Mouse (Mus musculus) embryonic facial prominence, embryonic 13.5 days (tissue): ENCODE data around the gene Rtl10. TPM values are rescaled to one million over a fixed set of nuclear protein-coding genes. Genes with fewer than 3 reads are reported as not detected.

ENCODE experiments used
- ATAC-seq: fragments of 200-750 bp; cut with Nextera tagmentation; 2 replicates; pipeline ENCODE4 v1.8.0; 2017; ENCODE audit warnings: low read depth; ENCODE audit not compliant: insufficient number of reproducible peaks, insufficient read depth, low FRiP score, low TSS enrichment
- H3K27ac ChIP-seq: fragments of 300-500 bp; sonication (generic); 2 replicates; pipeline ENCODE4 v1.5.1; 2015; ENCODE audit warnings: moderate library complexity, mild to moderate bottlenecking, inconsistent platforms
- H3K27me3 ChIP-seq: fragments of 300-500 bp; sonication (generic); 2 replicates; pipeline ENCODE4 v1.6.1; 2015; ENCODE audit warnings: mild to moderate bottlenecking, inconsistent platforms
- H3K36me3 ChIP-seq: fragments of 300-500 bp; sonication (generic); 2 replicates; pipeline ENCODE4 v1.6.1; 2015; ENCODE audit warnings: mild to moderate bottlenecking, inconsistent platforms
- H3K4me1 ChIP-seq: fragments of 300-500 bp; sonication (generic); 2 replicates; pipeline ENCODE4 v1.6.1; 2015; ENCODE audit warnings: inconsistent platforms
- H3K4me2 ChIP-seq: fragments of 300-500 bp; sonication (generic); 2 replicates; pipeline ENCODE4 v1.6.1; 2015; ENCODE audit warnings: moderate library complexity, mild to moderate bottlenecking, inconsistent platforms
- H3K4me3 ChIP-seq: fragments of 300-500 bp; sonication (generic); 2 replicates; pipeline ENCODE4 v1.5.1; 2015; ENCODE audit warnings: mild to moderate bottlenecking, inconsistent platforms
- H3K9ac ChIP-seq: fragments of 300-500 bp; sonication (generic); 2 replicates; pipeline ENCODE4 v1.6.1; 2015; ENCODE audit warnings: mild to moderate bottlenecking, inconsistent platforms
- H3K9me3 ChIP-seq: fragments of 300-500 bp; sonication (generic); 2 replicates; pipeline ENCODE4 v1.6.1; 2016; ENCODE audit warnings: inconsistent platforms
- whole genome bisulfite sequencing: fragments of 180-500 bp; shearing (Covaris S2); methylation state at CpG from one replicate; pipeline ENCODE4 v1.1.7; 2015; ENCODE audit warnings: mixed read lengths; 5-methylcytosine and 5-hydroxymethylcytosine counted together
- polyA plus RNA-seq: library from polyadenylated mRNA; unstranded; fragments of >200 nt; fragmentation: Nextera tagmentation; extraction: Ambion mirVana; gene quantifications from 2 replicates; pipeline ENCODE4 v1.2.1, GENCODE M21; 2015

Rtl10 gene
- polyA plus RNA-seq: 5.4 and 5.5 TPM in 2 replicates

DNA sequence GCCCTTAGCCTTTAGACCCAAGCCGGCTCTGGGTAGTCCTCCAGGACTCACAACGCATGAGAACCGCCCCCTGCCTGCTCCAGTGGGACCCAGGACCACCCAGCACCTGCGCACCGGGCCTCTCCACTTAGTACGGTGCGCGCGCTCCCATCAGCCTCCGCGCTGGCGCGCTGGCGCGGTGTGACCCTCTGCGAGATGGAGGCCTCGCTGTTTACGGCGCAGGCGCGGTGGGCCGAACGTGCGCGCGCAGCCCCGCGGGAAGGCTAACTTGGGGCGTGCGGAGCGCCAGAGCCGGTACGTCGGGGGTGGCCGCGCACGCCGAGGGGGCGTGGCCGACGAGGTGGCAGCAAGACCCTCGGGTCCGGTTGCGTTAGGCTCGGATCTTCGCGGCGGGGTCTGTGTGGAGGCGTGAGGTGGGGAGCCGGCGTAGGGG, at the start of gene Rtl10, which contains the start of gene Gnb1l:
TSS of gene Rtl10 (plus strand) at position 344 of the 433 bp plus-strand sequence.
TSS of gene Gnb1l (plus strand) at position 156 of the 433 bp plus-strand sequence.
- Histone ChIP-seq H3K4me2 (peak within 1 kb of the TSS; percentile 85), H3K9me3 (no peaks in the 10 kb centered on the region), H3K36me3 (peaks cover 25% of the 10 kb centered on the region), H3K27ac (peak within 1 kb of the TSS; percentile 91), H3K4me1 (peaks cover 20% of the 10 kb centered on the region), H3K27me3 (no peaks in the 10 kb centered on the region), H3K9ac (peak within 1 kb of the TSS; percentile 88), H3K4me3 (peak within 1 kb of the TSS; percentile 79)
- peak; percentile 95 for ATAC-seq
- under 1% methylated on average over 51 of the region's 51 CpGs for WGBS

DNA sequence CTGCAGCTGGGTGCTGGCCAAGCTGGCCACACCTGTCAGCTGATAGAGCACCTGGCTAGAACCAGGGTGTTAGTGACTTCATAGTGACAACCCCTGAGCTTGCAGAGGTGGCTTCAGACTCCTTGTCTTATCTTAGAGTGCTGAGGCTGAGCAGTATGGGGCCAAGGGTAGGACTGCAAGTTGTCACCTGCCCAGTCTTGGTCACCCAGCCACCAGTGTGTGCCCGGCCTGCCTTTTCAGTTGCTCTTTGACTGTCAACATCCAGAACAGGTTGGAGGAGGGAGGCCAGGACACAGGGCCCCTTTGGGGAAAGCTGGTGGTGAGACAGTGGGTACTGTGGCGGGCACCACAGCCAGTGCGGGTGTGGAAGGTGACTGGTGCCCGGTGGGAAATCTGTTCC, 49.7 kb upstream of the Rtl10 start:
- H3K9ac ChIP-seq: no peak overlapping the region
- no peaks in the 10 kb centered on the region for H3K27me3 ChIP-seq
- peaks cover 32% of the 10 kb centered on the region for H3K4me1 ChIP-seq
- no peak overlapping the region for H3K27ac ChIP-seq
- H3K4me3 ChIP-seq: no peak overlapping the region
- H3K9me3 ChIP-seq: no peaks in the 10 kb centered on the region
- no peak for ATAC-seq
- 94% methylated on average over 4 of the region's 4 CpGs for WGBS
- H3K4me2 ChIP-seq: no peak overlapping the region
- 0 out of 2 replicates have a peak, but pooled peaks cover 4% of the 10 kb centered on the region for H3K36me3 ChIP-seq

DNA sequence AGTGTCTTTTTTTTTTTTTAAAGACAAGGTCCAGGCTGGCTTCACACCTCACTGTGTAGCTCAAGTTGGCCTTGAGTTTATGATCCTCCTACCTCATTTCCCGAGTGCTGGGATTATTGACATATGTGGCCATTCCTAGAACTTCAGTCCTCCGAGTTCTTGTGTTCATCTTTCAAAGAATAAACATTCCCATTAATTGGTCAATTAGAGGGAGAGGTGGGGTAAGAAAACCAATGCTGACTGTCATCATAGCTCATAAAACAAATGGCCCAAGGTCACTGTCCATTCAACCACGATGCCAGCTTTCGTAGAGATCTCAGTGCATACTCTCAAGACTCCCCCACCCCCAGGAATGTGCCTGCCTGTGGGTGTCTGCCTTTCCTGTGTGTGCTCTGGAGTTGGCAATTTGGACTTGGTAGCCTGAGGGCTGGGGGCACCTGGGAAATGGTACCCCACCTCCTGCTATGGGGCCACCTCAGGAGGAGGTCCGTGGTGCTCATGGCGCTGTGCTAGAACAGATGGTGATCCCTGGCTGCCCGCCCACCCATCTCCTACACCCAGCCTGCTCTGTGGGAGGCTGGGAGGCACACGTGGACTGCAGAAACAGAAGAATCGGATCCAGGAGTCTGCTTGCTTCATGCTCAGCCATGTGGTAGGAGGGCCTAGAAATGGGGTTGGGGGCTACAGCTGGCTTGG, 47.1 kb upstream of the Rtl10 start:
- Histone ChIP-seq H3K36me3 (peaks cover 4% of the 10 kb centered on the region; the same call in 1 of the 2 replicates), H3K9me3 (no peaks in the 10 kb centered on the region), H3K27ac (0 out of 2 replicates have a peak overlapping the region, but pooled peaks have one; percentile 1), H3K9ac (no peak overlapping the region), H3K4me1 (peaks cover 32% of the 10 kb centered on the region), H3K27me3 (no peaks in the 10 kb centered on the region), H3K4me3 (no peak overlapping the region), H3K4me2 (0 out of 2 replicates have a peak overlapping the region, but pooled peaks have one; percentile 3)
- ATAC-seq: no peak
- WGBS: 36% methylated on average over 9 of the region's 9 CpGs

DNA sequence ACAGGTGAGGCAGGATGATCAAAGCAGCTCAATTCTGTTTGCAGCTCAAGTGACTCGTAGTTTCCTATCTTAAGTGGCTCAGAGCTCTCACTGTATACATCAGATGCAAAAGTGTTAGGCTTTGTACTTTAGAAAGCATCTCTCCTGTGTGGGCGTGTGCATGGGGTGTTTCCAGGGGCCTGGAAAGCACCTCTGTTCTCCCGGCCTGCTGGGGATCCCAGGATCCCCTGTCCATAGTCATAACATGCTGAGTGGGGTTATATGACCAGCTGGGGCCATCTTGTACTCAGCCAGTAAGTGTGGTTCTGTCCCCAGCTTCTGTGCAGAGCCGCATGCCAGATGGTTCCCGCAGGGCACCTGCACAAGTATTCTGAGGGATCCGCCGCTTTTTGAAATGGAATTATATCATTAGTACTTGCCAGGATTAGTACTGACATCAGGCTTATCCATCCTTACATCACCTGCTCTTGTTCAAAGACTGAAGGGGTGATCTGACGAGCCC, 46.3 kb upstream of the Rtl10 start:
- H3K27ac ChIP-seq: no peak overlapping the region

DNA sequence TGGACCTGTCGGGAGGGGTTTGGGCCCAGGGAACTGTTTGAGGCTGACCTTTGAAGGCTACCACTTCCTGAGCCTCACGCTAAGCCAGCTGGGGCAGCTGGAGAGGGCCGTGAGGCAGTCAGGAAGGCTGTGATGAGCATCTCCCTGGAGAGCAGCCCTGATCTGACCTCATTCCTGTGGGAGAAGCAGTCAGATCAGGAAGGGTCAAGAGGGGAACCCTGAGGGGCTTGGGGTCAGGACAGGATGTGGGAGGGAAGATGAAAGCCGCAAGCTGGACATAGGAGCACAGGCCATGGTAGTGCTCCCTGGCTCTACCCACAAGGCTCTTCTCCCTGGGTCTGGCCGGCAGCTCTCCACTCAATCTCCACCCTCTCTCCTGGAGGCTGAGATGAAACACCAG, 44.9 kb upstream of the Rtl10 start:
- no peak for ATAC-seq
- Histone ChIP-seq H3K4me3 (no peak overlapping the region), H3K27ac (no peak overlapping the region), H3K9ac (no peak overlapping the region), H3K9me3 (no peaks in the 10 kb centered on the region), H3K4me2 (no peak overlapping the region), H3K4me1 (peaks cover 24% of the 10 kb centered on the region), H3K27me3 (peaks cover 4% of the 10 kb centered on the region; the same call in 1 of the 2 replicates), H3K36me3 (peaks cover 9% of the 10 kb centered on the region; the same call in 1 of the 2 replicates)
- 31% methylated on average over 5 of the region's 5 CpGs for WGBS

More for the DNA sequence above, 46.3 kb upstream of the Rtl10 start:
- Histone ChIP-seq H3K4me3 (no peak overlapping the region), H3K4me1 (peaks cover 30% of the 10 kb centered on the region), H3K4me2 (no peak overlapping the region), H3K27me3 (peaks cover 4% of the 10 kb centered on the region; the same call in 1 of the 2 replicates), H3K9me3 (no peaks in the 10 kb centered on the region), H3K36me3 (peaks cover 9% of the 10 kb centered on the region; the same call in 1 of the 2 replicates), H3K9ac (no peak overlapping the region)
- ATAC-seq: no peak
- WGBS: 68% methylated on average over 8 of the region's 8 CpGs

DNA sequence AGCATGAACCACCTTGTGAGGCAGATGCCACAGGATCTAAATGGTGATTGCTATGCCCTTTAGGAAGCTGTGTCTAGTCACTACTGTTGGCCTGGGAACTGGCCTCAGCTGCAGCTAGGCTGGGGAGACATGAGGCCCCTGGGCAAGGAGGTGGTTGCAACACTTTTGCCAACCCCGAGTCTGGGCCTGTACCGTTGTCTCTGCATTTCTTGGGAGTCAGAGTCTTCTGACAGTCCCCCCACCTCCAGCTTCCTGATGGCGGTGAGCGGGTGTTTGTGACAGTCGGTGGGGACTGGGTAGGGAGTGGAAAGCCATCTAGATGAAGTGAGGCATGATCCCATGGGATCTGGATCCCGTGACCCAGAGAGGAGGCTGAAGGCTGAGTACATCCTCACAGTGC, 43.3 kb upstream of the Rtl10 start:
- Histone ChIP-seq H3K4me3 (no peak overlapping the region), H3K36me3 (peaks cover 9% of the 10 kb centered on the region; the same call in 1 of the 2 replicates), H3K9me3 (no peaks in the 10 kb centered on the region), H3K27me3 (peaks cover 7% of the 10 kb centered on the region; the same call in 1 of the 2 replicates), H3K4me1 (peaks cover 37% of the 10 kb centered on the region), H3K9ac (no peak overlapping the region), H3K4me2 (no peak overlapping the region), H3K27ac (no peak overlapping the region)
- WGBS: 75% methylated on average over 6 of the region's 6 CpGs
- ATAC-seq: no peak

DNA sequence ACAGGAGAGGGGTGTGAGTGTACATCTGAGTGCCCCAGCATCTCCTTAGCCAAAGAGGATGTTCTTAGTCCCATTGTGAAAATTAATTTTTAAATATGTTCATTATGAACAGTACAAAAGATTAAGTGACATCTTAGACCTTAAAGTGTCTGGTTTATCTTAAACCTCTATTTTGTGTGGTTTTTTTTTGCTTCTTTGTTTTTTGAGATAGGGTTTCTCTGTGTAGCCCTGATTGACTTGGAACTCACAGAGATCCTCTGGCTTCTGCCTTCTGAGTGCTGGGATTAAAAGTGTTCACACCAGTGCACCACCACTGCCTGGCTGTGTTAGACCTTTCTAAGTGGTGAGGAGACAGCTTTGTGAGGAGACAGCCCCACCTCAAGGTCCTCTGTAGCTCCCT, 40.0 kb upstream of the Rtl10 start:
- Histone ChIP-seq H3K4me1 (peaks cover 35% of the 10 kb centered on the region), H3K27ac (peak overlapping the region; percentile 62; the same call in 1 of the 2 replicates), H3K36me3 (peaks cover 9% of the 10 kb centered on the region; the same call in 1 of the 2 replicates), H3K9ac (peak overlapping the region; percentile 44; the same call in 1 of the 2 replicates), H3K4me3 (no peak overlapping the region), H3K27me3 (peaks cover 9% of the 10 kb centered on the region; the same call in 1 of the 2 replicates), H3K9me3 (no peaks in the 10 kb centered on the region), H3K4me2 (no peak overlapping the region)
- ATAC-seq: no peak

DNA sequence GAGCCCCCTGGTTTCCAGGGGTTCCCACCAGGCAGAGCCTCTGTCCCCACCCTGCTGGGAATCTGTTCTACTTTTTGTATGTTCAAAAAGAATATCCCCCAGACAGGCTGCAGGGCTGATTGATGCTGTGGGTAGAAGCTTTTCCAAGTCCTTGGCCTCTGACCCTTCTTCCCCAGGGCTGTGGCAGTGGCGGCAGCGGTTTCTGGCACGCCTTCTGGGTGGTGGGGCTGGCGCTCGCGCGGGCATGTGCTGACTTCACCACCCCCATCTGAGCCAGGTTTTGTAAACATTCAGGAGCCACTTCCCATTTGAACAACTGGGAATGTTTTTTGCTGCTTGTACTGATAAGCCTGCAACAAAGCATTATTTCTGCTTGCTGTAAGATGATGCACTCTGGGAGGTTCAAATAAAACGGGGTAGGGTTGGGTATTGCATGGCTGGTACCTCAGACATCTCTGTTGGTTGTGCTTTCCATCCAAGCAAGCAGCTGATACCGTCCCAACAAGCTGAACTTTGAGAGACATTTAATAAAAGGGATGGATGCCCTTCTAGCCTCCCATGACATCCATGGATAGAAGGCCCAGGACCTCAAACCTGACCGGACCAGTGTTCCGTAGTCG, 39.3 kb upstream of the Rtl10 start:
- H3K4me3 ChIP-seq: peak overlapping the region; percentile 5; the same call in 1 of the 2 replicates
- H3K4me1 ChIP-seq: peaks cover 41% of the 10 kb centered on the region
- H3K27ac ChIP-seq: peak overlapping the region; percentile 62; the same call in 1 of the 2 replicates
- H3K36me3 ChIP-seq: peaks cover 9% of the 10 kb centered on the region; the same call in 1 of the 2 replicates
- H3K9ac ChIP-seq: peak overlapping the region; percentile 44
- WGBS: 8% methylated on average over 12 of the region's 12 CpGs
- H3K27me3 ChIP-seq: peaks cover 9% of the 10 kb centered on the region; the same call in 1 of the 2 replicates
- no peaks in the 10 kb centered on the region for H3K9me3 ChIP-seq
- ATAC-seq: no peak; the same call in 1 of the 2 replicates
- H3K4me2 ChIP-seq: peak overlapping the region; percentile 44

DNA sequence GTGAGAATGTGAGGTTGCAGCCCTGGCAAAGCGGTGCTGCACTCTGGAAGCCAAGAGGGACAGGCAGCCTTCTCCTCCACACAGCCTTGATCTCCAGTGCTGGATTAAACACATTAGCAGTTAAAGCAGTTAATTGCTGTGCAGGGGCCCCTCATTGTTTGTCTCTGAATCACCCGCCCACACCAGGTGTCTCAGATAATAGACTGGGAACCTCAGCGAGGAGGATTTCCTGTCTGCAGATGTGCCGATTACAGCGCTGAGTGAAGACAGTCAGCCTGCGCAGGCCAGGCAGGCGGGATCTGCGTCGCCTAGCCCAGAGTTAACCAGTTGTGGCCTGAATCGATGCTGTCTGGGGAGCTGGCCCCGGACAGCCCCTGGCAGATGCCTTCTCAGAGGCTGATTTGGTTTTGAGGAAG, 38.7 kb upstream of the Rtl10 start:
- Histone ChIP-seq H3K9ac (peak overlapping the region; percentile 32), H3K27ac (peak overlapping the region; percentile 62; the same call in 1 of the 2 replicates), H3K36me3 (peaks cover 9% of the 10 kb centered on the region; the same call in 1 of the 2 replicates), H3K27me3 (peaks cover 9% of the 10 kb centered on the region; the same call in 1 of the 2 replicates), H3K9me3 (no peaks in the 10 kb centered on the region), H3K4me1 (peaks cover 41% of the 10 kb centered on the region), H3K4me3 (peak overlapping the region; percentile 5; the same call in 1 of the 2 replicates), H3K4me2 (peak overlapping the region; percentile 44)
- peak; percentile 53 for ATAC-seq
- 2% methylated on average over 11 of the region's 11 CpGs for WGBS

DNA sequence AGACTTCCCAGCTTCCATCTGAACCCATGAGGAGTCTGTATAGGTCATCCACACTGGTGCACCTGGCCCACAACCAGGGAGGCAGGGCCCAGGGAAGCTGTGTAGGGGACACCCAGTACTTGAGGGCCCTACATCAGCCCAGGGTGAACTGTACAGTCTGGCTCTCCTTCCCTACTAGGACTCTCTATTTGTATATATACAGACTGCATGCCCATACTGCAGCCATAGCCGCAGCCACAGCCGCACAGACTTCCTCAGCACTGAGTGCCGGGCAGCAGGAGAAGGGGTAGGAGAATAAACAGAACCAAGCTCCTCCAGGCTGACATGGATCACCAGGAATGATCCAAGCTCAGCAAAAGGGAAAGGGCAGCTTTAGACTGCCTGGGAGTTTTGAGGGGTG, 37.9 kb upstream of the Rtl10 start:
- peak overlapping the region; percentile 32; the same call in 1 of the 2 replicates for H3K9ac ChIP-seq
- H3K36me3 ChIP-seq: peaks cover 9% of the 10 kb centered on the region; the same call in 1 of the 2 replicates
- 92% methylated on average over 3 of the region's 3 CpGs for WGBS
- no peak overlapping the region for H3K4me2 ChIP-seq
- 0 out of 2 replicates have a peak overlapping the region, but pooled peaks have one; percentile 62 for H3K27ac ChIP-seq
- no peak overlapping the region for H3K4me3 ChIP-seq
- no peaks in the 10 kb centered on the region for H3K9me3 ChIP-seq
- peaks cover 9% of the 10 kb centered on the region; the same call in 1 of the 2 replicates for H3K27me3 ChIP-seq
- no peak for ATAC-seq
- peaks cover 41% of the 10 kb centered on the region for H3K4me1 ChIP-seq

DNA sequence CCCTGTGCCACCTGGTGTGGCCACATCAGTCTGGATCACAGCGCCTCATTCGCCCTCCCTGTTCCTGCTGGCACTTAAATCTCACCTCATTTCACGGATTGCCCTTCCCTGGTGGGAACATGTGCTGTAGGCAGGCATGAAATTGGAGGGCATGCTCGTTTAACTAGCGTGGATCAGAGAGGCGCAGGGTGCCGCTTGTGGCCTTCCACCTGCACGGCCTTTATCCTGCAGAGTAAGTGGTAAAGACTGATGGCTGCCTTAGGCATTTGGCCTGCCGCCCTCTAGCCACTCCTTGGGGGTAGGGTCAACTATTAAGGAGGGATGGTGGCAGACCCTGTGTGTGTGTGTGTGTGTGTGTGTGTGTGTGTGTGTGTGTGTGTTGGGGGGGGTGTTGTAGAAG, 36.7 kb upstream of the Rtl10 start:
- no peak for ATAC-seq
- Histone ChIP-seq H3K9me3 (no peaks in the 10 kb centered on the region), H3K4me1 (peaks cover 41% of the 10 kb centered on the region), H3K4me3 (no peak overlapping the region), H3K27me3 (0 out of 2 replicates have a peak, but pooled peaks cover 5% of the 10 kb centered on the region), H3K4me2 (no peak overlapping the region), H3K36me3 (0 out of 2 replicates have a peak, but pooled peaks cover 1% of the 10 kb centered on the region), H3K9ac (no peak overlapping the region), H3K27ac (no peak overlapping the region)
- 44% methylated on average over 9 of the region's 9 CpGs for WGBS
